Mouse (Mus musculus) cortical plate, adult 2 months (tissue): ENCODE results near the gene Als2cl.

ENCODE experiments used
- CTCF ChIP-seq: fragments of 200-500 bp; IDR thresholded peaks from 2 replicates; pipeline ENCODE4 v1.5.1; 2011; ENCODE audit warnings: mild to moderate bottlenecking, control low read depth, low read length; ENCODE audit not compliant: insufficient read depth; ENCODE audit errors: extremely low read depth
- POLR2A ChIP-seq: fragments of 200-500 bp; IDR thresholded peaks from 2 replicates; pipeline ENCODE4 v1.6.1; 2011; ENCODE audit warnings: mild to moderate bottlenecking, low read length, control low read depth; ENCODE audit not compliant: insufficient read depth; ENCODE audit errors: extremely low read depth

GRCm38 (mm10) chr9:110933850-110934437 lies 54.3 kb downstream of the Als2cl start:
- no peak for TF ChIP-seq POLR2A
- TF ChIP-seq CTCF, result no peak
